Mouse (Mus musculus): Measurements from ENCODE around the gene Nudt15. TPM values are rescaled to one million over a fixed set of nuclear protein-coding genes. Genes with fewer than 3 reads are reported as not detected.

Gene Nudt15
- polyA plus RNA-seq, 2 experiments, result 1.4 to 2.9 TPM

GRCm38 (mm10) chr14:73494122-73494521 is 53.9 kb downstream of the Nudt15 start:
- Histone ChIP-seq H3K4me1 (replicated peaks; ENCODE audit: control insufficient read depth in 2 of 2, insufficient read depth in 2 of 2, low read length in 1 of 2) (no peaks in the 10 kb centered on the region), H3K9me3 (ENCODE audit: control insufficient read depth, low read length) (no peaks in the 10 kb centered on the region), H3K4me3 (ENCODE audit: insufficient read depth in 1 of 2, low read depth in 2 of 2, low read length in 2 of 2) (no peak overlapping the region), H3K4me2 (ENCODE audit: low read depth) (no peak overlapping the region), H3K27me3 (ENCODE audit: control insufficient read depth, insufficient read depth, low read length) (no peaks in the 10 kb centered on the region), H3K36me3 (replicated peaks; ENCODE audit: control insufficient read depth, insufficient read depth, low read depth) (no peaks in the 10 kb centered on the region), H3K9ac (replicated peaks) (no peak overlapping the region), H3K27ac (no peak overlapping the region)
- no peak for DNase-seq (ENCODE audit: low read depth in 3 of 3, low spot score in 3 of 3)
- 21% methylated on average over 6 of the region's 6 CpGs for WGBS (ENCODE audit: insufficient replicate concordance)
- TF ChIP-seq EP300 (IDR thresholded peaks at IDR 0.05; ENCODE audit: low read depth), result no peak
- TF ChIP-seq CTCF (IDR thresholded peaks at IDR 0.05; ENCODE audit: low read depth), result no peak
- no peak; the same call in 1 of the 2 replicates for ATAC-seq (ENCODE audit: insufficient read depth)

- Histone ChIP-seq H3K9me3 (ENCODE audit: control insufficient read depth, low read length) (no peaks in the 10 kb centered on the region), H3K4me1 (replicated peaks; ENCODE audit: control insufficient read depth in 2 of 2, insufficient read depth in 2 of 2, low read length in 1 of 2) (no peaks in the 10 kb centered on the region), H3K9ac (replicated peaks) (no peak overlapping the region), H3K4me3 (ENCODE audit: insufficient read depth in 1 of 2, low read depth in 2 of 2, low read length in 2 of 2) (no peak overlapping the region), H3K36me3 (replicated peaks; ENCODE audit: control insufficient read depth, insufficient read depth, low read depth) (no peaks in the 10 kb centered on the region), H3K27me3 (ENCODE audit: control insufficient read depth, insufficient read depth, low read length) (no peaks in the 10 kb centered on the region), H3K27ac (no peak overlapping the region), H3K4me2 (ENCODE audit: low read depth) (no peak overlapping the region)
- TF ChIP-seq EP300 (IDR thresholded peaks at IDR 0.05; ENCODE audit: low read depth), result no peak
- TF ChIP-seq CTCF (IDR thresholded peaks at IDR 0.05; ENCODE audit: low read depth), result no peak
- no peak for DNase-seq (ENCODE audit: low read depth in 3 of 3, low spot score in 3 of 3)
- no peak for ATAC-seq (ENCODE audit: insufficient read depth)
- 76% methylated on average over 6 of the region's 6 CpGs for WGBS (ENCODE audit: insufficient replicate concordance)
Observed at GRCm38 (mm10) chr14:73493356-73493755, 54.7 kb downstream of the Nudt15 start.

GRCm38 (mm10) chr14:73486641-73487040 is 61.4 kb downstream of the Nudt15 start:
- DNase-seq (ENCODE audit: low read depth in 3 of 3, low spot score in 3 of 3), result no peak
- Histone ChIP-seq H3K36me3 (replicated peaks; ENCODE audit: control insufficient read depth, insufficient read depth, low read depth) (no peaks in the 10 kb centered on the region), H3K27me3 (ENCODE audit: control insufficient read depth, insufficient read depth, low read length) (no peaks in the 10 kb centered on the region), H3K9me3 (ENCODE audit: control insufficient read depth, low read length) (no peaks in the 10 kb centered on the region), H3K27ac (no peak overlapping the region), H3K4me3 (ENCODE audit: insufficient read depth in 1 of 2, low read depth in 2 of 2, low read length in 2 of 2) (no peak overlapping the region), H3K4me1 (replicated peaks; ENCODE audit: control insufficient read depth in 2 of 2, insufficient read depth in 2 of 2, low read length in 1 of 2) (no peaks in the 10 kb centered on the region), H3K4me2 (ENCODE audit: low read depth) (no peak overlapping the region), H3K9ac (replicated peaks) (no peak overlapping the region)
- no peak for ATAC-seq (ENCODE audit: insufficient read depth)
- 45% methylated on average over 5 of the region's 5 CpGs for WGBS (ENCODE audit: insufficient replicate concordance)
- TF ChIP-seq EP300 (IDR thresholded peaks at IDR 0.05; ENCODE audit: low read depth) (no peak), CTCF (IDR thresholded peaks at IDR 0.05; ENCODE audit: low read depth) (no peak)

GRCm38 (mm10) chr14:73484366-73485110 is 63.5 kb downstream of the Nudt15 start:
- Histone ChIP-seq H3K36me3 (replicated peaks; ENCODE audit: control insufficient read depth, insufficient read depth, low read depth) (no peaks in the 10 kb centered on the region), H3K27ac (no peak overlapping the region), H3K27me3 (ENCODE audit: control insufficient read depth, insufficient read depth, low read length) (no peaks in the 10 kb centered on the region), H3K4me3 (ENCODE audit: insufficient read depth in 1 of 2, low read depth in 2 of 2, low read length in 2 of 2) (no peak overlapping the region), H3K9me3 (ENCODE audit: control insufficient read depth, low read length) (no peaks in the 10 kb centered on the region), H3K4me1 (replicated peaks; ENCODE audit: control insufficient read depth in 2 of 2, insufficient read depth in 2 of 2, low read length in 1 of 2) (no peaks in the 10 kb centered on the region), H3K9ac (replicated peaks) (no peak overlapping the region), H3K4me2 (ENCODE audit: low read depth) (no peak overlapping the region)
- TF ChIP-seq EP300 (IDR thresholded peaks at IDR 0.05; ENCODE audit: low read depth), result no peak
- no peak for TF ChIP-seq CTCF (IDR thresholded peaks at IDR 0.05; ENCODE audit: low read depth)
- WGBS (ENCODE audit: insufficient replicate concordance), result 58% methylated on average over 3 of the region's 3 CpGs
- no peak for DNase-seq (ENCODE audit: low read depth in 3 of 3, low spot score in 3 of 3)
- no peak for ATAC-seq (ENCODE audit: insufficient read depth)

GRCm38 (mm10) chr14:73483516-73484229 is 64.4 kb downstream of the Nudt15 start:
- DNase-seq (ENCODE audit: low read depth in 3 of 3, low spot score in 3 of 3) (no peak), ATAC-seq (ENCODE audit: insufficient read depth) (no peak)
- Histone ChIP-seq H3K27me3 (ENCODE audit: control insufficient read depth, insufficient read depth, low read length) (no peaks in the 10 kb centered on the region), H3K4me2 (ENCODE audit: low read depth) (no peak overlapping the region), H3K4me1 (replicated peaks; ENCODE audit: control insufficient read depth in 2 of 2, insufficient read depth in 2 of 2, low read length in 1 of 2) (no peaks in the 10 kb centered on the region), H3K36me3 (replicated peaks; ENCODE audit: control insufficient read depth, insufficient read depth, low read depth) (no peaks in the 10 kb centered on the region), H3K9ac (replicated peaks) (no peak overlapping the region), H3K27ac (no peak overlapping the region), H3K9me3 (ENCODE audit: control insufficient read depth, low read length) (no peaks in the 10 kb centered on the region), H3K4me3 (ENCODE audit: insufficient read depth in 1 of 2, low read depth in 2 of 2, low read length in 2 of 2) (no peak overlapping the region)
- 62% methylated on average over 5 of the region's 5 CpGs for WGBS (ENCODE audit: insufficient replicate concordance)
- TF ChIP-seq CTCF (IDR thresholded peaks at IDR 0.05; ENCODE audit: low read depth) (no peak), EP300 (IDR thresholded peaks at IDR 0.05; ENCODE audit: low read depth) (no peak)

All from liver, embryonic 14.5 days (tissue).